Mouse (Mus musculus) forebrain, embryonic 14.5 days (tissue): ENCODE measurements around the gene Nipal4. TPM values are rescaled to one million over a fixed set of nuclear protein-coding genes. Genes with fewer than 3 reads are reported as not detected.
A peak's percentile ranks its signal among the peaks of the same experiment; 100 is the strongest.
"Not testable (repeated sequence)": the region's sequence is repeated elsewhere in the genome, so short reads cannot be mapped to it uniquely, and the experiment has no call there.

Source experiments
- ATAC-seq: fragments of 200-750 bp; cut with Nextera tagmentation; 2 replicates; pipeline ENCODE4 v1.8.0; 2017; ENCODE audit warnings: mild to moderate bottlenecking, moderate library complexity
- DNase-seq: peaks from one replicate; pipeline ENCODE4 v3.0.0-alpha.2; 2015; ENCODE audit warnings: low spot score
- H3K27ac ChIP-seq: fragments of 300-500 bp; sonication (generic); 2 replicates; pipeline ENCODE4 v1.5.1; 2014; ENCODE audit warnings: low read depth, mild to moderate bottlenecking, control low read depth, low read length, moderate library complexity
- H3K27me3 ChIP-seq: fragments of 300-500 bp; sonication (generic); replicated peaks from 2 replicates; pipeline ENCODE4 v1.6.1; 2014; ENCODE audit warnings: low read length, control low read depth, mixed read lengths; ENCODE audit not compliant: control insufficient read depth, insufficient read depth
- H3K36me3 ChIP-seq: fragments of 300-500 bp; sonication (generic); 2 replicates; pipeline ENCODE4 v1.6.1; 2014; ENCODE audit warnings: low read length, control low read depth; ENCODE audit not compliant: control insufficient read depth, insufficient read depth
- H3K4me1 ChIP-seq: fragments of 300-500 bp; sonication (generic); 2 replicates; pipeline ENCODE4 v1.6.1; 2014; ENCODE audit warnings: antibody characterized with exemption, low read length, control low read depth; ENCODE audit not compliant: control insufficient read depth, insufficient read depth
- H3K4me2 ChIP-seq: fragments of 300-500 bp; sonication (generic); 2 replicates; pipeline ENCODE4 v1.6.1; 2014; ENCODE audit warnings: mild to moderate bottlenecking, control low read depth, low read length
- H3K4me3 ChIP-seq: fragments of 300-500 bp; sonication (generic); 2 replicates; pipeline ENCODE4 v1.5.1; 2014; ENCODE audit warnings: low read depth, low read length, control low read depth
- H3K9ac ChIP-seq: fragments of 300-500 bp; sonication (generic); 2 replicates; pipeline ENCODE4 v1.6.1; 2014; ENCODE audit warnings: mild to moderate bottlenecking, low read length, control low read depth, moderate library complexity
- H3K9me3 ChIP-seq: fragments of 300-500 bp; sonication (generic); replicated peaks from 2 replicates; pipeline ENCODE4 v1.6.1; 2016; ENCODE audit warnings: low read length, control low read depth, mixed read lengths; ENCODE audit not compliant: control insufficient read depth
- WGBS: fragments of 180-500 bp; shearing (Covaris S2); extraction: QIAGEN DNeasy Blood & Tissue Kit; methylation state at CpG from one replicate; pipeline ENCODE4 v1.1.7; 2014; 5-methylcytosine and 5-hydroxymethylcytosine counted together
- polyA plus RNA-seq: library from polyadenylated mRNA; unstranded; fragments of >200 nt; fragmentation: Nextera tagmentation; extraction: Ambion mirVana; gene quantifications from 2 replicates; pipeline ENCODE4 v1.2.1, GENCODE M21; 2014

Nipal4 gene
- polyA plus RNA-seq, 1 experiment from 2014 or later: 0.25 TPM

DNA sequence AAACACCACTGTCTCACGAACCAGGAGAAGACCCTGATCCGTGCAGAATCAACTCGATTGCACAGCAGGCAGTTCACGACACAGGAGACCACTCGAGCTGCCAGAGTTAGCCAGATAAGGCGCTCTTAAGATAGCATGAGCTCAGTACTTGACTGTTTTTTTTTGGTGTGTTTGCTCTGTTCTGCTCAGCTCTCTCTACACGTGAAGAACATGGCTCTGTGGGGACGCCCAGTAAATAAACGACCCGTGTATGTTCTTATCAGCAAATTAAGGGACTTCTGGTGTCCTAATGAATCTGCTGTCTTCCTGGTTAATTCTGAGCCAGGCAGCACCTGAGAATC is 36.2 kb upstream of the Nipal4 start:
- no peaks in the 10 kb centered on the region for H3K27me3 ChIP-seq
- no peak overlapping the region for H3K27ac ChIP-seq
- ATAC-seq (no peak), DNase-seq (no peak)
- H3K4me1 ChIP-seq: no peaks in the 10 kb centered on the region
- H3K4me3 ChIP-seq: no peak overlapping the region
- 81% methylated on average over 10 of the region's 10 CpGs for whole genome bisulfite sequencing
- peaks cover 80% of the 10 kb centered on the region for H3K36me3 ChIP-seq
- H3K4me2 ChIP-seq: no peak overlapping the region
- no peaks in the 10 kb centered on the region for H3K9me3 ChIP-seq
- H3K9ac ChIP-seq: no peak overlapping the region

DNA sequence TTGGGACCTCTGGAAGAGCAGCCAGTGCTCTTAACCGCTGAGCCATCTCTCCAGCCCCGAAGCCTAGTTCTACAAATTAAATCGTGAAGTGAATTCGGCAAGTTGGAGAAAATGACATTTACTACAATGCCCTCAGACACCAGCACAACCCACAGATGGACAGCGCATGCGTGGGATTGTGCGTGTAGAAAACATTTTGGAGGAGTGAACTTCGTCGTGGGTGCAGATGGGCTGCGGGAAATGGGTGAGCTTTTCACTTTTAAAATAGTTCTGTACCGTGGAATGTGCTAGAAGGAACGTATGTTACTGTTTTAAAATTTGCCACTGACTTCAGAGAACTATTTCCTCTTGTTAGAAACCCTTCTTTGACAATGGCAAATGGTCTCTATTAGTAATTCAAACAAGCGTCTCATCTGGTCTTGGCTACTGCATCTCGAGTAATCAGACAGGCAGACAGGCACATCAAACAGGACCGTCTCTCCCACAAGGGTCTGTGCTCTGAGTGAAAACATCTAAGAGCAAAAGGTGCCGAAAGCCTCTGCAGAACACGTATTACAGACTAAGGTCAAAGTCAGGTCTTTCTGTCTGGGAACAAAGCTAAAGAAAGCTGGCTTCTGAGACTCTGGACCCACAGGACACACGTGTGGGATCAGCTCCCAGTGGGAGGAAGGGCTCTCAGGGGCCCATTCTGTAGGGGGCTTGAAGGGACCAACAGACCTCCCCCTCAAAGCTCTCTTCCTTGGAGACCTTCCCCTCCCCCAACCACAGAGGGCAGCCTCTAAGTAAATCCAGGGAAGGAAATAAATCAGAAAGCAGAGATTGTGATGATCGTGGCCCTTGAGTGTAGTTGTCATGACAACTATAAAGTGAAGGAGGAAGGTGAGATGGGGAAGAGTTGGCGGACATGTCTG is 35.6 kb upstream of the Nipal4 start:
- Histone ChIP-seq H3K4me2 (no peak overlapping the region), H3K27me3 (no peaks in the 10 kb centered on the region), H3K4me1 (no peaks in the 10 kb centered on the region), H3K36me3 (peaks cover 80% of the 10 kb centered on the region), H3K9ac (no peak overlapping the region), H3K4me3 (no peak overlapping the region), H3K27ac (no peak overlapping the region), H3K9me3 (no peaks in the 10 kb centered on the region)
- ATAC-seq: no peak
- WGBS: 83% methylated on average over 20 of the region's 20 CpGs
- DNase-seq: no peak

DNA sequence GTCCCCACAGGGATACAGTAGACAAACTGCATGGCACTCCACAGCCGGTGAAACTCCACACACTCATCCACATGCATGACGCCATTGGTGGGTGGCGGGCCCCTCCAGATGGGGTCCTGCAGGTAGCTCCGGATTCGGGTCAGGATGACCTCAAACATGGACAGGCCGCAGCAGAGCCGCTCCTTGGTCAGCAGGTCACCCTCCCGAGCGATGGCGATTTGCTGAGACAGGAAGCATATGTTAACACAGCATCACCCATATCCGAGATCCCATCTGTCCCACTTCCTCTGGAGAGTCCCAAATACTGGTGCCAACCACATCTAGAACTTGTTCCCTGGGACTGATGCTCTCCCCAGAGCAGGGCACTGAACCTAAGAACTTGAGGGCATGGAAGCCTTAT is 34.4 kb upstream of the Nipal4 start:
- H3K9me3 ChIP-seq: no peaks in the 10 kb centered on the region
- no peak overlapping the region for H3K27ac ChIP-seq
- peaks cover 81% of the 10 kb centered on the region for H3K36me3 ChIP-seq
- H3K4me3 ChIP-seq: no peak overlapping the region
- DNase-seq (no peak), ATAC-seq (no peak)
- H3K9ac ChIP-seq: no peak overlapping the region
- no peaks in the 10 kb centered on the region for H3K4me1 ChIP-seq
- H3K4me2 ChIP-seq: no peak overlapping the region
- H3K27me3 ChIP-seq: no peaks in the 10 kb centered on the region
- 95% methylated on average over 11 of the region's 11 CpGs for WGBS

DNA sequence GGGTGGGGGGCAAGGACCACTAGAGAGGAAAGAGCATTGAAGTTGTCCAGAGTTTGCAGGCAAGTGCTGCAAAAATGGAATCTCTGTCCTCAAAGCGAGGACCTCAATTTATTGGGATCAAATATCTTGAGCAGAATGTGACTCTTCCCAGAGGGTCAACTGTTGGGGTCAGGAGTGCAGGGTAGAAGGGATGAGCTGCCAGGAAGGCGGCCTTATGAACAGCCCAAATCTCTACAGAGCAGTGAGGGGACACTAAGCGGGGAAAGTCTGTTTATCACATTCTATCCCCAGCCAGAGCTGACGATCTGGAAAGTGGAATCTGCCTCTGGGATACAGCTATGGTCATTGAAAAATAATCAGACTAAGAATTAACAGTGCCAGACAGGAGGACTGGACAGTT is 27.9 kb upstream of the Nipal4 start:
- no peak for DNase-seq
- peaks cover 54% of the 10 kb centered on the region for H3K36me3 ChIP-seq

DNA sequence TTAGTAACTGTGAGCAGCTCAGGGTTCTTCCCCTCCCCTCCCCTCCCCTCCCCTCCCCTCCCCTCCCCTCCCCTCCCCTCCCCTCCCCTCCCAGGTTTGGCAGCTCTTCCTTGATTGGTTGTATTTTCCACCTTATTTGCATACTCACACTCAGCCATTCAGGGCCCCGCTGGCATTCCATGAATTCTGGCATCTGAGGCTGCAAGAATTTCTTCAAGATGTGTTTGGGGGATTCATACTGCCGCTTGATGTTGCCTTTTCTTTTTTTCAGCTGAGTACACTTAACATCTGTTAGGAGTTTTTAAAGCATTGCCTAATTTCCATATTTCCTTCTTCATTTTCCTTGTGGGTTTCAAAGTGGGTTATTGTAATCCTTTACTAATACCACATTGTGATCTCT is 22.0 kb upstream of the Nipal4 start:
- Histone ChIP-seq H3K9me3 (no peaks in the 10 kb centered on the region), H3K27me3 (no peaks in the 10 kb centered on the region), H3K36me3 (peaks cover 3% of the 10 kb centered on the region), H3K27ac (no peak overlapping the region), H3K9ac (no peak overlapping the region), H3K4me3 (no peak overlapping the region), H3K4me1 (no peaks in the 10 kb centered on the region), H3K4me2 (no peak overlapping the region)
- DNase-seq: peak; percentile 20
- ATAC-seq: no peak
- WGBS: 70% methylated on average over 2 of the region's 2 CpGs

More for the DNA sequence above, 27.9 kb upstream of the Nipal4 start:
- Histone ChIP-seq H3K9me3 (no peaks in the 10 kb centered on the region), H3K9ac (no peak overlapping the region), H3K4me3 (no peak overlapping the region), H3K4me2 (no peak overlapping the region), H3K4me1 (no peaks in the 10 kb centered on the region), H3K27ac (no peak overlapping the region), H3K27me3 (no peaks in the 10 kb centered on the region)
- no peak for ATAC-seq
- WGBS: 91% methylated on average over 4 of the region's 4 CpGs

DNA sequence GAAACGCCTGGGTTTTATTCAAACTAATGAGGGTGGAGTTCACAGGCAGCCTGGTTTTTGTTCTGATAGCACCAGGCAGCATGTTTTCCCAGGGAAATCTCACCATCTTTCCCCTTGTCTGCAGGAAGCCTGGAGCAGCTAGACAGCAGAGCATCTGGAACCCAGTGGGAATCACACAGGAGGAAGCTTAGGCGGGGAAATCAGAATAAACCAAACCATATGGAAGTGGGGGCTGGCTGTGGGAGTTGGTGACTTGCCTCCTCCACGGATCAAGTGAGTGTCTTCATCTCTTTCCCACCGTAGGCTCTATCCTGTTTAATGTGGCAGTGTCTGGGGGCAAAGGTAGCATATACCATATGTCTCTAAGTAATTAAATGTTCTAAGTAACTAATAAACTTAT is 19.2 kb upstream of the Nipal4 start:
- peak; percentile 37 for DNase-seq
- Histone ChIP-seq H3K27ac (no peak overlapping the region), H3K36me3 (no peaks in the 10 kb centered on the region), H3K4me2 (no peak overlapping the region), H3K4me3 (no peak overlapping the region), H3K4me1 (no peaks in the 10 kb centered on the region), H3K9ac (no peak overlapping the region), H3K9me3 (no peaks in the 10 kb centered on the region), H3K27me3 (no peaks in the 10 kb centered on the region)
- WGBS: 50% methylated on average over 4 of the region's 4 CpGs
- ATAC-seq: no peak

DNA sequence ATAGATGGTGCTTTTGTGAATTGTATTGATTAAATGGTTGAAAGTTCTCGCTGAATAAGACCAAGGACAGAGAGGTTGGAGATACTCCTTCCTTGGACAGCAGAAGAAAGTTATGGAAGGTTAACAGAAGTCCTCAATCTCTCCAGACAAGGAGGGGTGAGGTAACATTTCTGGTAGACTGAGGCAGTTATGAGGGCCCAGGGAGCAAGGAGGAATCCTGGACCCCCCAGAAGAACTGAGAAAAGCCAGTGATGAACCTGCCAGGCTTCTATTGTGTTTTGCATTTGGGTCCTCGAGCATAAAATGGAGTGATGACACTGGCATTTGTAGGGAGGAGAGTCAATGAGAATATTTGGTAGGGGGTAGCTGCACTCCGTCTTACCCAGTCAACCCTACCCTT is 18.6 kb upstream of the Nipal4 start:
- Histone ChIP-seq H3K27ac (no peak overlapping the region), H3K4me3 (no peak overlapping the region), H3K36me3 (no peaks in the 10 kb centered on the region), H3K27me3 (no peaks in the 10 kb centered on the region), H3K4me1 (no peaks in the 10 kb centered on the region), H3K9me3 (no peaks in the 10 kb centered on the region), H3K4me2 (no peak overlapping the region), H3K9ac (no peak overlapping the region)
- ATAC-seq: no peak
- DNase-seq: no peak
- WGBS: 81% methylated on average over 3 of the region's 3 CpGs

DNA sequence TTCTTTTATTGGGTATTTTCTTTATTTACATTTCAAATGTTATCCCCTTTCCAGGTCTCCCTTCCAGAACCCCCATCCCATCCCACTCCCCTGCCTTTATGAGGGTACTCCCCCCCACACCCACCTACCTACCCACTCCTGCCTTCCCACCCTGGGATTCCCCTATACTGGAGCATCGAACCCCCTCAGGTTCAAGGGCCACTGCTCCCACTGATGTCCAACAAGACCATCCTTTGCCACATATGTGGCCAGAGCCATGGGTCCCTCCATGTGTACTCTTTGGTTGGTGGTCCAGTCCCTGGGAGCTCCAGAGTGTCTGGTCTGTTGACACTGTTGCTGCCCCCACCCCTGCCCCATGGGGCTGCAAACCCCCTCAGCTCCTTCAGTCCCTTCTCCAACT is 15.7 kb upstream of the Nipal4 start:
- not testable (repeated sequence) for DNase-seq, H3K27ac ChIP-seq, H3K4me3 ChIP-seq, H3K36me3 ChIP-seq, H3K4me1 ChIP-seq, H3K27me3 ChIP-seq, H3K9ac ChIP-seq, H3K9me3 ChIP-seq, ATAC-seq, H3K4me2 ChIP-seq
- 96% methylated on average over 1 of the region's 1 CpGs for WGBS

DNA sequence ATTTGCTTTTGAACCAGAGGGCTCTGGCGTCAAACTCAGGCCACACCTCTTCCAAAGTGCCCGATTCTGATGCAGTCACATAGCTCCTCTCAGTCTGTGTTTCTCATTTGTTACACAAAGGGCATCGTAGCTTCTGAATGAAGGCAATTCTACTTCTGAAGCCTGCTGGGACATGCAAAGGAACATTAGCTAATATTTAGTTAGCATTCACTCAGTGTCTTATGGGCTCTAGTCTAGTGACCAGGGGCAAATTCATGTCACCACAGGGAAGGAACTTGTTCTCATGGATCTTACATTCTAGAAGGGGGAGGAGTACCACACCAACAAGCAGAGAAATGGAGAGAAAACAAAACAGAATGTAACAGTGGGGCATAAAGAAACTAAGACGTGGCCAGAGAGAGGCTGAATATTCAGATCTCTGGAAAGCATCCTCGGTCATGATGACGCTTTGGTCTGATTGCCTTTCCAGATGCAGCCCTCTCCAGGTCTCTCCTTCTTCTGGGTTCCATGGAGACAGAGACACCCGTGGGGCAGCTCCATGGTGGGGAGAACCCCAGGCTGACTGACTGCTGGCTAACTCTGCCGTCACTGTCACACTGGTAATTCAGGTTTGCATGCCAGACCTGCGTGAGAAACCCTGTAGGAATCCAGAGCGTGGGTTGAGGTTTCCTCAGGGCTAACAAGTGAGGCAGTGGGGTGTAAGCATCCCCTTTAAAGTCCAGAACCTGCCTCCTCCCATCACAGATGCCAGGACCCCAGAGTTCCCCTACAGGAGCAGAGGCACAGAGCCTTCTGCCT is 11.1 kb upstream of the Nipal4 start:
- H3K36me3 ChIP-seq: no peaks in the 10 kb centered on the region
- H3K27me3 ChIP-seq: no peaks in the 10 kb centered on the region
- no peak overlapping the region for H3K9ac ChIP-seq
- no peaks in the 10 kb centered on the region for H3K9me3 ChIP-seq
- H3K4me1 ChIP-seq: no peaks in the 10 kb centered on the region
- H3K4me2 ChIP-seq: no peak overlapping the region
- no peak overlapping the region for H3K4me3 ChIP-seq
- no peak overlapping the region for H3K27ac ChIP-seq
- WGBS: 69% methylated on average over 10 of the region's 10 CpGs
- DNase-seq: no peak
- ATAC-seq: no peak
